Mouse (Mus musculus): ENCODE results near the gene Slc16a6. TPM values are rescaled to one million over a fixed set of nuclear protein-coding genes. Genes with fewer than 3 reads are reported as not detected.

Slc16a6 gene
- polyA plus RNA-seq, 1 experiment from 2014 or later, result 11.9 TPM

- Histone ChIP-seq H3K9ac (ENCODE audit: low read length) (peak overlapping the region; percentile 89), H3K27ac (replicated peaks) (peak overlapping the region; percentile 94), H3K9me3 (ENCODE audit: control insufficient read depth, low read length) (no peaks in the 10 kb centered on the region), H3K36me3 (ENCODE audit: control insufficient read depth, insufficient read depth, low read length) (no peaks in the 10 kb centered on the region), H3K4me1 (replicated peaks; ENCODE audit: control insufficient read depth, insufficient read depth) (no peaks in the 10 kb centered on the region), H3K4me3 (ENCODE audit: low read depth, low read length) (peak overlapping the region; percentile 75), H3K4me2 (replicated peaks; ENCODE audit: low read depth) (peak overlapping the region; percentile 97), H3K27me3 (ENCODE audit: control insufficient read depth, insufficient read depth, low read length) (no peaks in the 10 kb centered on the region)
- WGBS, result 10% methylated on average over 14 of the region's 14 CpGs
- 0 out of 2 replicates have a peak, but pooled peaks have one; percentile 4 for ATAC-seq (ENCODE audit: low FRiP score, low TSS enrichment)
- DNase-seq (ENCODE audit: low spot score), result no peak
- TF ChIP-seq CTCF (IDR thresholded peaks at IDR 0.05; ENCODE audit: low read depth), result peak; percentile 23; the same call in 1 of the 2 replicates
- no peak for TF ChIP-seq EP300 (optimal IDR thresholded peaks at IDR 0.05)
These were observed 816 bp upstream of the Slc16a6 start for GRCm38 (mm10) chr11:109474086-109474742.

GRCm38 (mm10) chr11:109472821-109473170, 602 bp downstream of the Slc16a6 start:
- Histone ChIP-seq H3K9ac (ENCODE audit: low read length) (peak overlapping the region; percentile 89), H3K27ac (replicated peaks) (peak overlapping the region; percentile 94), H3K36me3 (ENCODE audit: control insufficient read depth, insufficient read depth, low read length) (no peaks in the 10 kb centered on the region), H3K27me3 (ENCODE audit: control insufficient read depth, insufficient read depth, low read length) (no peaks in the 10 kb centered on the region), H3K4me1 (replicated peaks; ENCODE audit: control insufficient read depth, insufficient read depth) (no peaks in the 10 kb centered on the region), H3K4me2 (replicated peaks; ENCODE audit: low read depth) (peak overlapping the region; percentile 97), H3K4me3 (ENCODE audit: low read depth, low read length) (peak overlapping the region; percentile 75), H3K9me3 (ENCODE audit: control insufficient read depth, low read length) (no peaks in the 10 kb centered on the region)
- ATAC-seq (ENCODE audit: low FRiP score, low TSS enrichment), result no peak; the same call in 1 of the 2 replicates
- under 1% methylated on average over 12 of the region's 13 CpGs for WGBS
- DNase-seq (ENCODE audit: low spot score), result no peak
- no peak for TF ChIP-seq EP300 (optimal IDR thresholded peaks at IDR 0.05)
- TF ChIP-seq CTCF (IDR thresholded peaks at IDR 0.05; ENCODE audit: low read depth), result no peak

- no peaks in the 10 kb centered on the region for H3K4me1 ChIP-seq (replicated peaks; ENCODE audit: control insufficient read depth, insufficient read depth)
- no peaks in the 10 kb centered on the region for H3K36me3 ChIP-seq (ENCODE audit: control insufficient read depth, insufficient read depth, low read length)
- no peaks in the 10 kb centered on the region for H3K9me3 ChIP-seq (ENCODE audit: control insufficient read depth, low read length)
- peak overlapping the region; percentile 94 for H3K27ac ChIP-seq (replicated peaks)
- DNase-seq (ENCODE audit: low spot score) (peak; percentile 67), ATAC-seq (ENCODE audit: low FRiP score, low TSS enrichment) (0 out of 2 replicates have a peak, but pooled peaks have one; percentile 18)
- H3K4me3 ChIP-seq (ENCODE audit: low read depth, low read length), result peak overlapping the region; percentile 75
- H3K9ac ChIP-seq (ENCODE audit: low read length), result peak overlapping the region; percentile 89
- no peaks in the 10 kb centered on the region for H3K27me3 ChIP-seq (ENCODE audit: control insufficient read depth, insufficient read depth, low read length)
- peak overlapping the region; percentile 97 for H3K4me2 ChIP-seq (replicated peaks; ENCODE audit: low read depth)
- TF ChIP-seq CTCF (IDR thresholded peaks at IDR 0.05; ENCODE audit: low read depth) (0 out of 2 replicates have a peak, but pooled peaks have one; percentile 10), EP300 (optimal IDR thresholded peaks at IDR 0.05) (no peak)
- WGBS, result under 1% methylated on average over 33 of the region's 33 CpGs
These were observed 1.2 kb downstream of the Slc16a6 start for GRCm38 (mm10) chr11:109472171-109472691.

GRCm38 (mm10) chr11:109470921-109471861, 2.2 kb downstream of the Slc16a6 start:
- Histone ChIP-seq H3K9ac (ENCODE audit: low read length) (0 out of 2 replicates have a peak overlapping the region, but pooled peaks have one; percentile 89), H3K36me3 (ENCODE audit: control insufficient read depth, insufficient read depth, low read length) (no peaks in the 10 kb centered on the region), H3K27ac (replicated peaks) (peak overlapping the region; percentile 94), H3K4me3 (ENCODE audit: low read depth, low read length) (peak overlapping the region; percentile 75), H3K4me2 (replicated peaks; ENCODE audit: low read depth) (peak overlapping the region; percentile 97), H3K9me3 (ENCODE audit: control insufficient read depth, low read length) (no peaks in the 10 kb centered on the region), H3K4me1 (replicated peaks; ENCODE audit: control insufficient read depth, insufficient read depth) (no peaks in the 10 kb centered on the region), H3K27me3 (ENCODE audit: control insufficient read depth, insufficient read depth, low read length) (no peaks in the 10 kb centered on the region)
- TF ChIP-seq CTCF (IDR thresholded peaks at IDR 0.05; ENCODE audit: low read depth) (no peak), EP300 (optimal IDR thresholded peaks at IDR 0.05) (no peak)
- WGBS, result 35% methylated on average over 15 of the region's 15 CpGs
- DNase-seq (ENCODE audit: low spot score) (no peak), ATAC-seq (ENCODE audit: low FRiP score, low TSS enrichment) (no peak)

- no peak for TF ChIP-seq CTCF (IDR thresholded peaks at IDR 0.05; ENCODE audit: low read depth)
- TF ChIP-seq EP300 (optimal IDR thresholded peaks at IDR 0.05), result no peak
- Histone ChIP-seq H3K9me3 (ENCODE audit: control insufficient read depth, low read length) (no peaks in the 10 kb centered on the region), H3K27me3 (ENCODE audit: control insufficient read depth, insufficient read depth, low read length) (no peaks in the 10 kb centered on the region), H3K27ac (replicated peaks) (peak overlapping the region; percentile 35; the same call in 1 of the 2 replicates), H3K36me3 (ENCODE audit: control insufficient read depth, insufficient read depth, low read length) (no peaks in the 10 kb centered on the region), H3K4me3 (ENCODE audit: low read depth, low read length) (no peak overlapping the region), H3K4me2 (replicated peaks; ENCODE audit: low read depth) (no peak overlapping the region), H3K4me1 (replicated peaks; ENCODE audit: control insufficient read depth, insufficient read depth) (no peaks in the 10 kb centered on the region), H3K9ac (ENCODE audit: low read length) (no peak overlapping the region)
- no peak for ATAC-seq (ENCODE audit: low FRiP score, low TSS enrichment)
- no peak for DNase-seq (ENCODE audit: low spot score)
- 51% methylated on average over 9 of the region's 9 CpGs for WGBS
These were observed 3.2 kb downstream of the Slc16a6 start for GRCm38 (mm10) chr11:109470170-109470569.
